Mouse (Mus musculus) megakaryocyte, adult 5-6 weeks (primary cell): ENCODE measurements around the gene Gm20388. TPM values are rescaled to one million over a fixed set of nuclear protein-coding genes. Genes with fewer than 3 reads are reported as not detected.

ENCODE experiments used
- ATAC-seq: 2 replicates; pipeline ENCODE4 v1.8.0; 2016; ENCODE audit warnings: mild to moderate bottlenecking, inconsistent platforms; ENCODE audit not compliant: poor library complexity, severe bottlenecking
- total RNA-seq, 2 experiments: library from RNA; stranded (forward) in 1 of 2; stranded (reverse) in 1 of 2; fragments of 153-499, 151-499 nt in 1 of 2; fragments of 221-1000, 200-1000 nt in 1 of 2; gene quantifications; 2 replicates each; pipeline versions ENCODE4 v1.2.3 to v1.2.4; 2015 to 2017

Gm20388 gene
- total RNA-seq, 2 experiments from 2014 or later = 7.6 to 15.5 TPM

- peak; percentile 67; the same call in 1 of the 2 replicates for ATAC-seq
Measured at GRCm38 (mm10) chr8:122942803-122943713, 3032.4 kb downstream of the Gm20388 start.

GRCm38 (mm10) chr8:122945775-122946174, 3035.1 kb downstream of the Gm20388 start:
- ATAC-seq = peak; percentile 51

- ATAC-seq = no peak
Measured at GRCm38 (mm10) chr8:122949701-122950100, 3039.1 kb downstream of the Gm20388 start.

GRCm38 (mm10) chr8:122951456-122951855, 3040.8 kb downstream of the Gm20388 start:
- no peak for ATAC-seq

GRCm38 (mm10) chr8:122953028-122953427, 3042.4 kb downstream of the Gm20388 start:
- ATAC-seq = peak; percentile 50

GRCm38 (mm10) chr8:122954090-122954799, 3043.6 kb downstream of the Gm20388 start:
- peak; percentile 49; the same call in 1 of the 2 replicates for ATAC-seq

- no peak for ATAC-seq
Measured at GRCm38 (mm10) chr8:122955195-122955594, 3044.6 kb downstream of the Gm20388 start.

GRCm38 (mm10) chr8:122955997-122956396, 3045.4 kb downstream of the Gm20388 start:
- ATAC-seq = no peak

- no peak for ATAC-seq
Measured at GRCm38 (mm10) chr8:122960323-122960722, 3049.7 kb downstream of the Gm20388 start.

GRCm38 (mm10) chr8:122960932-122961331, 3050.3 kb downstream of the Gm20388 start:
- peak; percentile 76 for ATAC-seq

- ATAC-seq = no peak
Measured at GRCm38 (mm10) chr8:122961458-122961857, 3050.8 kb downstream of the Gm20388 start.

GRCm38 (mm10) chr8:122962046-122962445, 3051.4 kb downstream of the Gm20388 start:
- ATAC-seq = no peak

- no peak for ATAC-seq
Measured at GRCm38 (mm10) chr8:122966638-122967037, 3056.0 kb downstream of the Gm20388 start.

GRCm38 (mm10) chr8:122968145-122968544, 3057.5 kb downstream of the Gm20388 start:
- ATAC-seq = no peak

GRCm38 (mm10) chr8:122969964-122970620, 3059.5 kb downstream of the Gm20388 start:
- no peak for ATAC-seq

- no peak for ATAC-seq
Measured at GRCm38 (mm10) chr8:122976046-122976445, 3065.4 kb downstream of the Gm20388 start.

- ATAC-seq = 0 out of 2 replicates have a peak, but pooled peaks have one; percentile 22
Measured at GRCm38 (mm10) chr8:122979424-122979823, 3068.8 kb downstream of the Gm20388 start.

GRCm38 (mm10) chr8:122979865-122980509, 3069.3 kb downstream of the Gm20388 start:
- peak; percentile 73 for ATAC-seq

- ATAC-seq = no peak
Measured at GRCm38 (mm10) chr8:122981646-122982045, 3071.0 kb downstream of the Gm20388 start.

- ATAC-seq = no peak
Measured at GRCm38 (mm10) chr8:122983178-122983942, 3072.7 kb downstream of the Gm20388 start.
